Mouse (Mus musculus) G1E (cell line): ENCODE data around the gene Lenep.

Source experiments
- CTCF ChIP-seq: IDR thresholded peaks from 2 replicates; pipeline ENCODE4 v1.5.1; 2012; ENCODE audit warnings: low read depth, low read length, inconsistent platforms, mixed read lengths
- GATA1 ChIP-seq: IDR thresholded peaks from 2 replicates; pipeline ENCODE4 v1.6.1; 2012; ENCODE audit warnings: borderline replicate concordance, low read length, inconsistent platforms, mixed read lengths
- GATA2 ChIP-seq: IDR thresholded peaks from 2 replicates; pipeline ENCODE4 v1.6.1; 2012; ENCODE audit warnings: low read depth, low read length, inconsistent platforms, borderline replicate concordance
- POLR2AphosphoS5 ChIP-seq: IDR thresholded peaks from 2 replicates; pipeline ENCODE4 v1.6.1; 2012; ENCODE audit warnings: low read depth, low read length, inconsistent platforms; ENCODE audit not compliant: insufficient replicate concordance

DNA sequence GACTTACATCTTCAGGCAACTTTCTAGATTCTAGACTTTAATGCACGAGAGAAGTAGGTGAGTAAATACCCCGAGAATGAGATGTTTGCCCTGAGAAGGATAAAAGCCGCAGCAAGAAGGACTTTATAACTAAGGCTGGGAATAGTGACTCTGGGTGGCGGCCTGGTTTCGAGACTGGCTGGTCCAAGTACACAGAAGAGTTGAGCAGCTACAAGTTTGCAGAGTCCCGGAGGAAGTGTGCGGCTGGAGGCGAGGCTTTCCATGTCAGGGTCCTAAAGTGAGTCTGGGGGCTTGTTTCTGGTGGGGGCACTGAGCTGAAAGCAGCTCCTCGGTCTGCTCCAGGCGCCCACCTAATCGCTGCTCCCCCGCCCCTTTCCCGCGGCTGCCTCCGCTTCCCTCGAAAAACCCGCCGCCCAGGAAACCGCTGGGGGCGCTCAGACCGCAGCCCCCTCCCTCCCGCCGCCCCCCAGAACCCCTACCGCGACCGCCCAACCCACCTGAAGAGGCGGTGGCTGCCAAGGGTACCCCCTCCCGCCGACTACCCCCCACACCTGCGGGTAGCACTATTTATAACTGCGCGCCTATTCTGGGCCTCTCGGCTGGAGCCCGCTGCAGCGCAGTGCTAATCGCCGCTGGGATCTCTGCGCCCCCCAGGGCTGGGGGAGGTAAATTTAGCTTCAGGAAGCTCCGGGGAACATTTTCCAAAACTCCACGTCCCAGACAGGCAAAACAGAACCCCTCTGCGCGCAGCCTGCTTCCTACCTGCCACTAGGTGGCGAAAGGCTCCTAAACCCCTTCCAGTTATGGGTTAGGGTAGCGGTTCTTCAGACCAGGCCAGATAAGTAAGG lies 6.6 kb downstream of the Lenep start:
- TF ChIP-seq CTCF (peak; percentile 87), POLR2AphosphoS5 (no peak), GATA2 (no peak), GATA1 (no peak)
